Mouse (Mus musculus) kidney, embryonic 15.5 days (tissue): ENCODE measurements around the gene Cdh26. TPM values are rescaled to one million over a fixed set of nuclear protein-coding genes. Genes with fewer than 3 reads are reported as not detected.
A peak's percentile ranks its signal among the peaks of the same experiment; 100 is the strongest.

Experiments used
- ATAC-seq: fragments of 200-750 bp; cut with Nextera tagmentation; replicated peaks from 2 replicates; pipeline ENCODE4 v1.8.0; 2017; ENCODE audit warnings: moderate TSS enrichment; ENCODE audit not compliant: low FRiP score
- H3K27ac ChIP-seq: fragments of 300-500 bp; sonication (generic); 2 replicates; pipeline ENCODE4 v1.5.1; 2015; ENCODE audit warnings: mild to moderate bottlenecking, inconsistent platforms
- H3K27me3 ChIP-seq: fragments of 300-500 bp; sonication (generic); 2 replicates; pipeline ENCODE4 v1.6.1; 2015; ENCODE audit warnings: inconsistent platforms
- H3K36me3 ChIP-seq: fragments of 300-500 bp; sonication (generic); 2 replicates; pipeline ENCODE4 v1.6.1; 2015; ENCODE audit warnings: inconsistent platforms
- H3K4me1 ChIP-seq: fragments of 300-500 bp; sonication (generic); 2 replicates; pipeline ENCODE4 v1.6.1; 2015; ENCODE audit warnings: inconsistent platforms
- H3K4me2 ChIP-seq: fragments of 300-500 bp; sonication (generic); 2 replicates; pipeline ENCODE4 v1.6.1; 2015; ENCODE audit warnings: moderate library complexity, mild to moderate bottlenecking, inconsistent platforms
- H3K4me3 ChIP-seq: fragments of 300-500 bp; sonication (generic); replicated peaks from 2 replicates; pipeline ENCODE4 v1.5.1; 2015; ENCODE audit warnings: mild to moderate bottlenecking, inconsistent platforms
- H3K9ac ChIP-seq: fragments of 300-500 bp; sonication (generic); 2 replicates; pipeline ENCODE4 v1.6.1; 2015; ENCODE audit warnings: mild to moderate bottlenecking, inconsistent platforms
- H3K9me3 ChIP-seq: fragments of 300-500 bp; sonication (generic); replicated peaks from 2 replicates; pipeline ENCODE4 v1.6.1; 2016; ENCODE audit warnings: inconsistent platforms
- WGBS: fragments of 180-500 bp; shearing (Covaris S2); methylation state at CpG from one replicate; pipeline ENCODE4 v1.1.7; 2015; ENCODE audit warnings: mixed read lengths; 5-methylcytosine and 5-hydroxymethylcytosine counted together
- polyA plus RNA-seq: library from polyadenylated mRNA; unstranded; fragments of >200 nt; fragmentation: Nextera tagmentation; extraction: Ambion mirVana; gene quantifications from 2 replicates; pipeline ENCODE4 v1.2.1, GENCODE M21; 2015

The Cdh26 gene
- polyA plus RNA-seq, 1 experiment from 2014 or later, result 0.70 TPM

DNA sequence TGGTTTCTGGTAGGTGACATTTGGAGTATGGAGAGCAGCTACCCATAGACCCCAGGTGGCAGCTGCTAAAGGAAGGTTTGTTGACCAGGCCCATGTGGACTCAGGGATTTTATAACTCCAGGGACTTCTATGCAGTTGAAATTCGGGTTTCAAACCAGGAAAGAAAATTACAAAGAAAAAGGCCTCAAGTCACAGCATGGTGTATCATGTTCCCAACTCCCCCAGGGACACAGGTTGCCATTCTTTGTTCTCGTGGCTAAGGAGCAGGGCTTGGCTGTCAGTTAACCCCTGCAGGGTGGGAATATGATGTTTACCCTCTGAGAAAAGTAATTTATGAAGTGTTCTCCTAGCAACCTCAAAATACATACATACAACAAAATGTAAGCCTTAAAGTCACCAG lies 19.9 kb downstream of the Cdh26 start:
- 9% methylated on average over 2 of the region's 2 CpGs for WGBS
- Histone ChIP-seq H3K4me1 (peaks cover 12% of the 10 kb centered on the region), H3K27ac (no peak overlapping the region), H3K4me3 (no peak overlapping the region), H3K27me3 (no peaks in the 10 kb centered on the region), H3K4me2 (no peak overlapping the region), H3K9me3 (no peaks in the 10 kb centered on the region), H3K9ac (no peak overlapping the region), H3K36me3 (no peaks in the 10 kb centered on the region)
- no peak for ATAC-seq

DNA sequence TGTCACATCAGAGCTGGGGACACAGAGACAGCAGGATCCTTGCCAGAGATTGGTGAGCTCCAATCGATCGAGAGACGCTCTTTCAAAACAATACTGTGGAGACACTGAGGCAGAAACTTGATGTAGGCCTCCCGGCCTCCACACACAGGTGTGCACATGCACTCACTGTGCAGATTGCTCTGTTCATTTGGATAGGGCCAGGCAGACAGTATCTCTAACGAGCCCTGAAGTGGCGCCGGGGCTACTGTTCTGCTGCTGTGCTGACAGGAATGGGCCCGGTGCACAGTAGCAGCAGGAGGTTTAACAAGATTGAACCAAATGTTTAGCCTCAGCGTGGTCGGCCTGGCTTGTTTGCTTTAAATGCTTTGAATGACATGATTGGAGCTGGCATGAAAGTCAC lies 20.6 kb downstream of the Cdh26 start:
- no peaks in the 10 kb centered on the region for H3K27me3 ChIP-seq
- H3K36me3 ChIP-seq, result no peaks in the 10 kb centered on the region
- no peak overlapping the region for H3K9ac ChIP-seq
- no peak overlapping the region for H3K4me3 ChIP-seq
- no peaks in the 10 kb centered on the region for H3K9me3 ChIP-seq
- peaks cover 17% of the 10 kb centered on the region for H3K4me1 ChIP-seq
- WGBS, result 71% methylated on average over 10 of the region's 10 CpGs
- no peak for ATAC-seq
- no peak overlapping the region for H3K27ac ChIP-seq
- no peak overlapping the region for H3K4me2 ChIP-seq

DNA sequence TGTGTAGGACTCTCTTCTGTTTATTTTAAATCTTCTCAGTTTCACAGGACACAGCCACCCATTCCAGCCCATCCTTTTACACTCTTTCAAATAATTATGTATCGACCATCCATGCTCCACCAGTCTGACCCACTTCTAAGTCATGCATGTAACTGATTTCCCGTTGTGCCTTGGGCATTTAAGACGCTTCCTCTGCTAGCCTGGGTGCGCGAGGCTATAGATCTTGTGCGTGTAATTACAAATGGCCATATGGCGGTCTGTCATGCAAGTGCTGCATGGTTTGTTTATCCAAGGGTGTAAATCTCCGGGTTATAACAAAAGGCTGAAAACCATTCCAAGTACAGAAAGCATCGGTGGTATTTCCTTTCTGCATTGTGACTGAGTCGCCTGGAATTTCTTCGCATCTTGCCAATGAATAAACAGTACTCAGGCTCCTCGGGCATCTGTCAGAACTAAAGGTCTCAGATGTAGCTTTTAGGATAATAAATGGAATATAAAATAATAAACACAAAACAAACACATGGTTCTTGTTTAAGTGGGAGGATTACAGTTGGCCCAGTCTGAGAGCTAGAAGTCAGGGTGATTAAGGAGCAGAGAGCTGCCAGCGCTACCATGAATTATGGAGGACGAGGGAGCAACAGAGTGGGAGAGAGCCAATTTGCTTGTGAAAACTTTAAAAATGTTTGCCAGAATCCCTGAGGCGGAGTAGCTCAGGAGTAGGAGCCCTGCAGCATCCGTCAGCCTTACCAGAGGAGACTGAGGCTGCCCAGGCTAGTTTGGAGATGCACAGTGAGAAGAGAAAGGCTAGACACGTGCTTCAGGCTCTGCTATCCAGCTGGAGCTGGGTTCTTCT lies 24.6 kb downstream of the Cdh26 start:
- 3% methylated on average over 17 of the region's 17 CpGs for WGBS
- no peaks in the 10 kb centered on the region for H3K27me3 ChIP-seq

DNA sequence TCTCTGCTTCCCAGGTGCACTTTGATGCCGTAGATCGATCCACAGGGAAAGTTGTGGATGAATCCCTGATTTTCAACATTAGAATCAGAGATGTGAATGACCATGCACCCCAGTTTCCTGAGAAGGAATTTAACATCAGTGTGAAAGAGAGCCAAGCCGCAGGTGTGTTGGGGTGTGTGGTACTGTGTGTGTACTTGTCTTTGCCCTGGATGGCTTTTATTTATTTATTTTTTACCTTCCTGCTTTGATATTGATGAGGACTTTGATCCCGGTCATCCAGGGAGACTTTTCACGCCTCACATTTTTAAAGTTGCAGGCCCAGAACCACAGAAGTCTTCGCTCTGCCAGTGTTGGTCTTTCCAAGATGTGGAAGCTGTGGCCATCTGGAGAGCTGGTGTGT lies 27.1 kb downstream of the Cdh26 start:
- Histone ChIP-seq H3K4me3 (no peak overlapping the region), H3K4me2 (no peak overlapping the region), H3K9me3 (no peaks in the 10 kb centered on the region), H3K9ac (no peak overlapping the region), H3K27me3 (no peaks in the 10 kb centered on the region), H3K27ac (no peak overlapping the region), H3K36me3 (no peaks in the 10 kb centered on the region), H3K4me1 (peaks cover 26% of the 10 kb centered on the region)
- 93% methylated on average over 6 of the region's 6 CpGs for WGBS
- ATAC-seq, result no peak

More for the DNA sequence above, 24.6 kb downstream of the Cdh26 start:
- peak; percentile 90 for ATAC-seq
- Histone ChIP-seq H3K4me3 (no peak overlapping the region), H3K27ac (peak overlapping the region; percentile 88), H3K36me3 (no peaks in the 10 kb centered on the region), H3K4me2 (peak overlapping the region; percentile 40), H3K9ac (no peak overlapping the region), H3K4me1 (peaks cover 17% of the 10 kb centered on the region), H3K9me3 (no peaks in the 10 kb centered on the region)

DNA sequence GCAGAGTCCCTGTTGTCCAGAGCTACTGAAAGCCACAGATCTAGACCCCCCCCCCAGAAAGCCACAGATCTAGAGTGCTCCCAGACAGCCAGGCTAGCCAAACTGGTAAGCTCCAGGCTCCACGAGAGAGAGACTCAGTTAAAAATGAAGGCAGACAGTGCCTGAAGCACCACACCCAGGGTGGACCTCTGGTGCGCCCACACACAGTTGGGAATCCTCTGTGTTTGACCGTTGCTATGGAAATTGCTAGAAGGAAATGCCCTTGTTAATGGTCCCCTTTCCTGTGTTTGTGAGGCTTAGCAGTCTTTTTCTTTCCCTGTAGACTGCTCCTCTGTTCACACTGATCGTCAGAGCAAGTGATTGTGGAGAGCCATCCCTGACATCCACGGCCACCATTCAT lies 30.0 kb downstream of the Cdh26 start:
- Histone ChIP-seq H3K4me1 (peaks cover 12% of the 10 kb centered on the region), H3K9ac (no peak overlapping the region), H3K4me2 (no peak overlapping the region), H3K36me3 (no peaks in the 10 kb centered on the region), H3K27me3 (no peaks in the 10 kb centered on the region), H3K27ac (no peak overlapping the region), H3K4me3 (no peak overlapping the region), H3K9me3 (no peaks in the 10 kb centered on the region)
- no peak for ATAC-seq
- 52% methylated on average over 5 of the region's 5 CpGs for WGBS

DNA sequence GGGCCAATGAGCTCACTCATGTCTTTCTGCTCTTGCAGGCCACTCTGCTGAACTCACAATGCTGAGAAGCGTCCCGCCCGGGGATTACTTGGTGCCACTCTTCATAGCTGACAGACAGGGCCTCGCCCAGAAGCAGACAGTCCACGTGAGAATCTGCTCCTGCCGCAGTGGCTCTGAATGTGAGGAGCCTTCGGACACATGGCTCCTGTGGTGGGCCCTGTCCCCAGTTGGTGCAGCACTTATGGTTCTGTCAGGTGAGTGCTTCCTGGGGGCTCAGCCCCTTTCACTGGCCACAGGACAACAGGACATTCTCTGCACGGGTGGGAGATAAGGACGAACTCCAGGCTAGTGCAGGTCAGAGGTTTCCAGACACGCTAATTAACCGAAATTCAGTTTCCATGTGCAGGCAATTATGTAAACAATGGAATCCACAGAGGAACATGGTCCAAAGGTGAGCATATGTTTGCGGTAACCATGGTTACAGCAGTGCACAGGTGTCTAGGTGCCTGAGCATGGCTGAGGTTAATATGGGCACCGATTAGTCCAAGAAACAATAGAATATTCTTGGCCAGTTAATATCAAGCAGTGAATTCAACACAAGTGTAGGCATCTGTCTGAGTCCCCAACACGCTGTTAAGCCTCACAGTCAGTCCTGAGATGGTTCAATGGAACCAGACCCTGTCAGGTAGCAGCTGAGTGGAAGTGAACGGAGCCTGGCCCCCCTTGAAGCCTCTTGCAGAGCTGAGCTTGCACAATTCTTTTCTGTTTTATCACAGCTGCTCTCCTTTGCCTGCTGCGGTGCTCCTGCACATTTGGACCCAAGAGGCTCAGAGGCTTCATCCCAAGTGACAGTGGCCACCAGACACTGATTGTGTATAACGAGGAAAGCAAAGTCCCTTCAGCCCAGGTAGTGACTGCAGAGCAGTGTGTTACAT lies 41.5 kb downstream of the Cdh26 start:
- Histone ChIP-seq H3K4me2 (no peak overlapping the region), H3K9me3 (no peaks in the 10 kb centered on the region), H3K4me1 (no peaks in the 10 kb centered on the region)

DNA sequence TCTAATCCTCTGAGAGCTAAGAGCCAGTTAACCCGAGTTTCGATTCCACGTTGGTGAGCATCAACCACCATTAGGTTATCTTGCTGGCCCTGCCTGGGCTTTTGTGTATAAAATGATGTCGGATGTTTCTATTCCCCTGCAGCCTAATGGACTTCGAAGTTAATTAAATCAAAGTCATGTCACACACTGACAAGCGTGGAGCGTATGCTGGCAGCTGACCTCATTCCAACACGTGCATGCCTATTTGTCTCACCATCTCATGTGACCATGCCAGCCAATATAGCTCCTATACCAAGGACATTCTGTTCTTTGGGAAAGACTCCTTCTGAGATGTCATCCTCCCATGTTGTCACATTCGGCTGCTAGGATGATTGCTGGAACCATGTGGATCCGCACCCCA lies 43.6 kb downstream of the Cdh26 start:
- no peaks in the 10 kb centered on the region for H3K9me3 ChIP-seq
- 87% methylated on average over 10 of the region's 10 CpGs for WGBS
- H3K27ac ChIP-seq, result no peak overlapping the region
- H3K4me3 ChIP-seq, result no peak overlapping the region
- ATAC-seq, result no peak
- H3K4me1 ChIP-seq, result no peaks in the 10 kb centered on the region
- no peak overlapping the region for H3K9ac ChIP-seq
- no peak overlapping the region for H3K4me2 ChIP-seq
- H3K36me3 ChIP-seq, result no peaks in the 10 kb centered on the region
- no peaks in the 10 kb centered on the region for H3K27me3 ChIP-seq

More for the DNA sequence above, 41.5 kb downstream of the Cdh26 start:
- Histone ChIP-seq H3K27me3 (no peaks in the 10 kb centered on the region), H3K27ac (no peak overlapping the region), H3K9ac (no peak overlapping the region), H3K36me3 (no peaks in the 10 kb centered on the region), H3K4me3 (no peak overlapping the region)
- ATAC-seq, result 0 out of 2 replicates have a peak, but pooled peaks have one; percentile 15
- 80% methylated on average over 17 of the region's 17 CpGs for WGBS

DNA sequence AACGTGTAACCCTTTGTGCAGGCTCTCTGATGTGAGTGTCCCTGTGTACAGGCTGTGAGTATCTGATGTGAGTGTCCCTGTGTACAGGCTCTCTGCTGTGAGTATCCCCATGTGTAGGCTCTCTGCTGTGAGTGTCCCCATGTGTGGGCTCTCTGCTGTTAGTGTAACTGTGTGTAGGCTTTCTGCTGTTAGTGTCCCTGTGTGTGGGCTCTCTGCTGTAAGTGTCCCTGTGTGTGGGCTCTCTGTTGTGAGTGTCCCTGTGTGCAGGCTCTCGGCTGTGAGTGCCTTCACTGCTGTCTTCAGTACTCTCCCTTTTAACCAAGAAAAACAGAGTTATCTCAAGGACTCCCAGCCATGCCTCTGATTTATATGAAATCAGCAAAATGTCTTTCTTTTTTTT lies 46.9 kb downstream of the Cdh26 start:
- no peaks in the 10 kb centered on the region for H3K36me3 ChIP-seq
- no peak overlapping the region for H3K27ac ChIP-seq
- no peaks in the 10 kb centered on the region for H3K27me3 ChIP-seq
- no peak overlapping the region for H3K4me3 ChIP-seq
- no peak overlapping the region for H3K9ac ChIP-seq
- no peaks in the 10 kb centered on the region for H3K9me3 ChIP-seq
- no peak for ATAC-seq
- no peak overlapping the region for H3K4me2 ChIP-seq
- WGBS, result 67% methylated on average over 2 of the region's 2 CpGs
- H3K4me1 ChIP-seq, result no peaks in the 10 kb centered on the region

DNA sequence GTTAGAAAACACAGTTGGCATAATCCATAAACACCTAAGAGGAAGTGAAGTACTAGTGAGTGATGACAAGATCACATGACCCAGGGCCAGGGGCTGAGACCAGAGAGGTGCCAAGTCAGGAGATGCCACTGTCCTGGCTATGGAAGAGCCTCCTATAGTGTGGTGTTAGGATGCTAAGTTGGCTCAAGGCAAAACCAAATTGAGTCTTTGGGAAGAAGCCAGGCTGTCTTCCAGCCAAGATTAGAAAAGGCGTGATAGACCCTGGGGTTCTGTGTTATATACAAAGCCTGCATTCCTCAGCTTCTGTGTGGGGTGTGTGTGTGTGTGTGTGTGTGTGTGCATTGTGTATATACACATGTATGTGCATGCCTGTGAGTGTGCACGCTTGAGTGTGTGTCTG lies 48.7 kb downstream of the Cdh26 start:
- H3K9ac ChIP-seq, result no peak overlapping the region
- H3K4me2 ChIP-seq, result no peak overlapping the region
- H3K4me3 ChIP-seq, result no peak overlapping the region
- no peak for ATAC-seq
- H3K4me1 ChIP-seq, result no peaks in the 10 kb centered on the region
- no peaks in the 10 kb centered on the region for H3K9me3 ChIP-seq
- H3K36me3 ChIP-seq, result no peaks in the 10 kb centered on the region
- 80% methylated on average over 2 of the region's 2 CpGs for WGBS
- no peaks in the 10 kb centered on the region for H3K27me3 ChIP-seq
- H3K27ac ChIP-seq, result no peak overlapping the region

DNA sequence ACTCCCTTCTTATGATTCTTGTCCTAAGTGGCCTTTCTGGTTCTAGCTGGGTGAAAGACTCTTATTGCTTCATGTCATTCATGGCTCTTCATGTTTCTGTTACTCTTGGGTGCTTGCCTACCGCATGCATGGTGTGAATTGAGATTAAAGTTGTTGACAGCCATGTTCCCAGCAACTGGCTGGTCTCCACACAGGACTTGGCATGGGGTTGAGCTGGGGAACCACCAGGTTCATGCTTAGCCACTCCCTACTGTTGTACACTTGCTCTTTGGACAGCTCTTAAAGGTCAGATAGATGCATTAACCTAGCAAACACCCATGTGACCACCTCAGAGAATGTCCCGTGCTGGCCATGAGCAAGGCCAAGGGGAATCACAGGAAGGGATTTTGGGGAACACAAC lies 50.6 kb downstream of the Cdh26 start:
- Histone ChIP-seq H3K27ac (no peak overlapping the region), H3K4me3 (no peak overlapping the region), H3K4me2 (no peak overlapping the region), H3K9me3 (no peaks in the 10 kb centered on the region), H3K9ac (no peak overlapping the region), H3K4me1 (no peaks in the 10 kb centered on the region), H3K27me3 (no peaks in the 10 kb centered on the region), H3K36me3 (no peaks in the 10 kb centered on the region)
- ATAC-seq, result no peak
- WGBS, result 84% methylated on average over 2 of the region's 2 CpGs

DNA sequence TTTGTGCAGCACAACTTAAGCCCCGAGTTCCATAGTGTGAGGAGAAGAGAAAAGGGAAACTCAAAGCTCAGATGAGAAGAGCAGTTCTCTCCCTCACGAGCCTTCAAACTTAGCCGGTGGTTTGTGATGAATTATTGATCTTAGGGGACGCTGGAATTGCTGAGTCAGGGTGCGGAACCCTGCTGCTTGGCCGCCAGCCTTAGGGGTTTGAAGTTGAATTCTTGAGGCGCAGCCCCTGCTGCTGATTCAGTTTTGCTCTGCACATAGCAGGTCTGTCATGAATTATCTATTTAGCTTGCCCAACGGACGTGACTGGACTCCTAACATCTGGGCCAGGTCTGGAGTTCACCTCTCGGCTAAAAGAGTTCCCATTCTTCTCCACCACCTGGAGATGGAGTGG lies 53.1 kb downstream of the Cdh26 start:
- H3K4me3 ChIP-seq, result no peak overlapping the region
- no peaks in the 10 kb centered on the region for H3K9me3 ChIP-seq
- no peaks in the 10 kb centered on the region for H3K36me3 ChIP-seq
- H3K4me2 ChIP-seq, result no peak overlapping the region
- H3K27me3 ChIP-seq, result no peaks in the 10 kb centered on the region
- no peaks in the 10 kb centered on the region for H3K4me1 ChIP-seq
- 51% methylated on average over 10 of the region's 10 CpGs for WGBS
- H3K27ac ChIP-seq, result no peak overlapping the region
- H3K9ac ChIP-seq, result no peak overlapping the region
- no peak for ATAC-seq

DNA sequence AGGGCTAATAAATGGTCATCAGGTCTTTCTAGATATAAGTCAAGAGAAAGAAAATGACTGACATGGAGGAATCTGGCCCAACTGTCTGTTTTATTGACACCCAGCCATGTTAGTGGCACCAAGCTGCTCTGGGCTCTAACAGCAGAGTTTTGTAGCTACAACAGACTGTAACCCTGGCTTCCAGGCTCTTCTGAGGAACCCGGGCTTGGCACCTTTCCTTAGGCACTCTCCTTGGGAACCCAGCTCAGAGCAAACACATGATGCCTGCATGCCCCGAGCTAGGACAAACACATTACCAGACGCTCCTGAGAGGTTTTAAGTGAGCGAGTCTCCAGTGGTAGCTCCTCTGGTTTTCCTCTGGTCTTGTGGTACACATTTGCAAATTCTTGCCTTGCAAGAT lies 57.9 kb downstream of the Cdh26 start:
- no peaks in the 10 kb centered on the region for H3K36me3 ChIP-seq
- no peaks in the 10 kb centered on the region for H3K27me3 ChIP-seq
- H3K4me3 ChIP-seq, result no peak overlapping the region
- H3K9ac ChIP-seq, result no peak overlapping the region
- H3K9me3 ChIP-seq, result no peaks in the 10 kb centered on the region
- ATAC-seq, result no peak
- WGBS, result 80% methylated on average over 4 of the region's 4 CpGs
- H3K4me1 ChIP-seq, result no peaks in the 10 kb centered on the region
- no peak overlapping the region for H3K4me2 ChIP-seq
- H3K27ac ChIP-seq, result no peak overlapping the region
